Mouse (Mus musculus) heart, adult 2 months (tissue): ENCODE data around the gene Xrcc4.

Experiments
- CTCF ChIP-seq: fragments of 200-600 bp; IDR thresholded peaks from 2 replicates; pipeline ENCODE4 v1.8.1; 2022; ENCODE audit warnings: antibody characterized with exemption, mild to moderate bottlenecking, moderate library complexity
- POLR2A ChIP-seq: fragments of 200-500 bp; IDR thresholded peaks from 2 replicates; pipeline ENCODE4 v1.6.1; 2011; ENCODE audit warnings: mild to moderate bottlenecking, low read depth, low read length, control low read depth; ENCODE audit not compliant: insufficient read depth

- TF ChIP-seq POLR2A (no peak), CTCF (no peak)
Observed at GRCm38 (mm10) chr13:89883523-89883922, 205.9 kb downstream of the Xrcc4 start.
